Mouse (Mus musculus): ENCODE measurements around the gene Mettl17. TPM values are rescaled to one million over a fixed set of nuclear protein-coding genes. Genes with fewer than 3 reads are reported as not detected.
A peak's percentile ranks its signal among the peaks of the same experiment; 100 is the strongest.

Mettl17 gene
- polyA plus RNA-seq, 1 experiment from 2014 or later: 42.6 TPM

GRCm38 (mm10) chr14:51941577-51941976 lies 56.9 kb downstream of the Mettl17 start:
- no peak for DNase-seq (ENCODE audit: low spot score)
- 59% methylated on average over 9 of the region's 9 CpGs for WGBS
- Histone ChIP-seq H3K27ac (peak overlapping the region; percentile 64; the same call in 1 of the 2 replicates), H3K4me1 (replicated peaks) (peaks cover 13% of the 10 kb centered on the region), H3K36me3 (no peaks in the 10 kb centered on the region), H3K9me3 (no peaks in the 10 kb centered on the region), H3K4me3 (no peak overlapping the region), H3K27me3 (ENCODE audit: insufficient read depth, poor library complexity, severe bottlenecking) (no peaks in the 10 kb centered on the region)

DNA sequence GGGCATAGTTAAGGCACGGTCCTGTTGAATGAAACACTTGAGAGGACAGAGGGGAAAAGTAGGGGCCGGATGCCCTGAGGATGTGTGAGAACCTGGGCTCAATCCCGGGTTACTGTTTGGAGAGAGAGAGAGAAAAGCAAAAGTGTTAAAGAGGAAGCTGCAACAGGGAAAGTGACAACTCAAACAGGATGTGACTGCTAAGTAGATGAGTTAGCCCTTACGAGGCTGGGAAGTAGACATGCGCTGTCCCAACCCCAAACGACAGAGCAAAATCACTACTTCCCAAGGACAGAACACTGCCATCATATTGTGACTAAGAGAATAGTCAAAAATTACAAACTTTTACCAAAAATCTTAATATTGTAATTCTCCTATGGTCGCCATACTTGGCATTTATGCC lies 57.6 kb downstream of the Mettl17 start:
- no peak for DNase-seq (ENCODE audit: low spot score)
- WGBS: 68% methylated on average over 7 of the region's 7 CpGs
- Histone ChIP-seq H3K27ac (no peak overlapping the region), H3K9me3 (no peaks in the 10 kb centered on the region), H3K36me3 (no peaks in the 10 kb centered on the region), H3K4me1 (replicated peaks) (peaks cover 13% of the 10 kb centered on the region), H3K27me3 (ENCODE audit: insufficient read depth, poor library complexity, severe bottlenecking) (no peaks in the 10 kb centered on the region), H3K4me3 (no peak overlapping the region)

Other genes starting within 250 kb of the Mettl17 start
- not detected in 2 replicates for gene Gm4181, start 249.2 kb upstream of the Mettl17 start, polyA plus RNA-seq (2016; fragmentation: Nextera tagmentation; extraction: Ambion mirVana)
- not detected in 2 replicates for gene Gm17079, start 189.4 kb upstream of the Mettl17 start, polyA plus RNA-seq (2016; fragmentation: Nextera tagmentation; extraction: Ambion mirVana)
- not detected in 2 replicates for gene Gm5800, start 167.7 kb upstream of the Mettl17 start, polyA plus RNA-seq (2016; fragmentation: Nextera tagmentation; extraction: Ambion mirVana)
- not detected in 2 replicates for gene Ang4, start 111.3 kb upstream of the Mettl17 start, polyA plus RNA-seq (2016; fragmentation: Nextera tagmentation; extraction: Ambion mirVana)
- not detected in 2 replicates for gene AY358078, start 84.8 kb upstream of the Mettl17 start, polyA plus RNA-seq (2016; fragmentation: Nextera tagmentation; extraction: Ambion mirVana)
- gene Ear6, start 31.1 kb upstream of the Mettl17 start, polyA plus RNA-seq (2016; fragmentation: Nextera tagmentation; extraction: Ambion mirVana): not detected in 2 replicates
- 0.46 and 0.99 TPM in 2 replicates for gene Slc39a2, start 8.0 kb downstream of the Mettl17 start, polyA plus RNA-seq (2016; fragmentation: Nextera tagmentation; extraction: Ambion mirVana)
- 10.0 and 16.1 TPM in 2 replicates for gene Ndrg2, start 29.3 kb downstream of the Mettl17 start, polyA plus RNA-seq (2016; fragmentation: Nextera tagmentation; extraction: Ambion mirVana)
- gene Tppp2, start 33.6 kb downstream of the Mettl17 start, polyA plus RNA-seq (2016; fragmentation: Nextera tagmentation; extraction: Ambion mirVana): not detected in 2 replicates
- gene Rnase13, start 37.9 kb downstream of the Mettl17 start, polyA plus RNA-seq (2016; fragmentation: Nextera tagmentation; extraction: Ambion mirVana): not detected in 2 replicates
- gene Arhgef40, start 99.9 kb downstream of the Mettl17 start, polyA plus RNA-seq (2016; fragmentation: Nextera tagmentation; extraction: Ambion mirVana): 100 and 106 TPM in 2 replicates
- gene Tmem253, start 130.8 kb downstream of the Mettl17 start, polyA plus RNA-seq (2016; fragmentation: Nextera tagmentation; extraction: Ambion mirVana): 0.80 and 1.0 TPM in 2 replicates
- 74.3 and 83.6 TPM in 2 replicates for gene Zfp219, start 135.9 kb downstream of the Mettl17 start, polyA plus RNA-seq (2016; fragmentation: Nextera tagmentation; extraction: Ambion mirVana)
- gene Olfr221, start 157.6 kb downstream of the Mettl17 start, polyA plus RNA-seq (2016; fragmentation: Nextera tagmentation; extraction: Ambion mirVana): not detected in 2 replicates
- gene Hnrnpc, start 219.2 kb downstream of the Mettl17 start, polyA plus RNA-seq (2016; fragmentation: Nextera tagmentation; extraction: Ambion mirVana): 754 and 887 TPM in 2 replicates
- 83.0 and 112 TPM in 2 replicates for gene Rpgrip1, start 225.9 kb downstream of the Mettl17 start, polyA plus RNA-seq (2016; fragmentation: Nextera tagmentation; extraction: Ambion mirVana)